Mouse (Mus musculus) monocyte, adult 5-6 weeks (primary cell): ENCODE data around the gene Zbtb43. TPM values are rescaled to one million over a fixed set of nuclear protein-coding genes. Genes with fewer than 3 reads are reported as not detected.
A peak's percentile ranks its signal among the peaks of the same experiment; 100 is the strongest.

Source experiments
- ATAC-seq: fragments of 153-309, 156-312 bp; replicated peaks from 2 replicates; pipeline ENCODE4 v1.8.0; 2017; ENCODE audit warnings: mild to moderate bottlenecking; ENCODE audit not compliant: low TSS enrichment, insufficient number of reproducible peaks, severe bottlenecking, poor library complexity, low FRiP score
- total RNA-seq: library from RNA; stranded (forward); fragments of 200-1000, 200-491, 200-594 nt; gene quantifications from 3 replicates; pipeline ENCODE4 v1.2.3, GENCODE M21; 2017

Zbtb43 gene
- 19.0 to 32.6 TPM (median 24.4 TPM) in 3 replicates for total RNA-seq

DNA sequence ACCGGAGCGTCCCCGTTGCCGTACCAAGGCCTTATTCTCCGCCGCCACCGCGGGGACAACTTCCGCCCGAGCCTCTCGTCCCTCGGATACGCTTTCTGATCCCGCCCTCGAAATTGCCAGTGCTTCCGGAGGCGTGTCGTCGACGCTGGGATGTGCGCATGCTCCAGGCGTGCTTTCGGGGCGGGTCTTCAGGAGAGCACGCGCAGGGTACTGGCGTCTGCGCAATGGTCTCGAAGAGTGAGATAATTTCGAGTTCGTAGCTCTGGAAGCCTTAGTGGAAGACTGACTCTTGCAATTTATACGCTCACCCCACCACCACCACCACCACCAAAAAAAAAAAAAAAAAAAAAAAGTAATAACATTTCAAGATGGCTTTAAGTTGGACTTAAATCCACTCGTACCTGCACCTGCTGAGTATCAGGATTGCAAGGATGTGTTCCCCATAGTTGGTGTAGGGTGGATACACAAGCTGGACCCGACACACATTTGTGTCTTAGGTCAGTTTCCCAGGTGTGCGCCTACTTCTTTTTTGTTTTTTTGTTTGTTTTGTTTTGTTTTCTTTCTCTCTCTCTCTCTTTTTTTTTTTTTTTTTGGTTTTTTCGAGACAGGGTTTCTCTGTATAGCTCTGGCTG lies at the start of gene Zbtb43:
TSS of gene Zbtb43 (minus strand) at position 94 of the 632 bp plus-strand sequence.
- peak; percentile 98 for ATAC-seq

DNA sequence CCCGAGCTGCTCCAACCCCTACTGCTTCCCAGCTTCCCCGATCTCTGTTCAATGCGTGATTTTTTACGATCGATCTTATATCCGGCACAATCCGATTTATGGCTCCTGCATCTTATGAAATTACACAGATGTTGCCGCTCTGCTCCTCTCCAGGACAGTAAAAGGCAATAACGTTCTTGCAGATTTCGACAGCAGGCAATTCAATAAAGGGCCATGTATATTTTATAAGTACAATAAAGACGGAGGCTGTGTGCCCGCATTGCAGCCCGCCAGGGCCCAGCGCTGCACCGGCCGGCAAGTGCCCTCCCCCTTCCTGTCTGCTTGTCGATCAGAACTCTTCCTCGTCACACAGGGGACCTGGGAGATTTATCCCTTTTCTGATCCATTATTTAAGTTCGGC lies 47.5 kb upstream of the Zbtb43 start:
- ATAC-seq, result no peak

DNA sequence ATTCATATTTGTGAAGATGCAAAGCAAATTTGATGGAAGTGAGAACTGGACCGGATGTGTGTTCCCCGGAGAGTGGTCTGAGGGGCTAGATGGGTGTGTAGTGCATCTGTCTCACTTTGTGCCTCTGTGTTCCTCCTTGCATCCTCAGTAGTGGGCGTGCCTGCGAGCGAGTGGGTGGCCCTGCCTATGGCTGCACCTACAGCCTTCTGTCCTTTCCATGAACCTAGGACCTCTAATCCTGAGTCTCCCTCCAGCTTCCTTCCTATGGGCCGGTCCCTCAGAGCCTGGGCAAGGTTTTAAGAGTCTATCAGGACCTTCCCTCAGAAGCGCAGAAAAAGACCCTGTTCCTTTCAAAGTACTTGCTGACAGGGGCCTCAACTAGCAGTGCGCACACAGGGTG lies 47.1 kb upstream of the Zbtb43 start:
- no peak for ATAC-seq

DNA sequence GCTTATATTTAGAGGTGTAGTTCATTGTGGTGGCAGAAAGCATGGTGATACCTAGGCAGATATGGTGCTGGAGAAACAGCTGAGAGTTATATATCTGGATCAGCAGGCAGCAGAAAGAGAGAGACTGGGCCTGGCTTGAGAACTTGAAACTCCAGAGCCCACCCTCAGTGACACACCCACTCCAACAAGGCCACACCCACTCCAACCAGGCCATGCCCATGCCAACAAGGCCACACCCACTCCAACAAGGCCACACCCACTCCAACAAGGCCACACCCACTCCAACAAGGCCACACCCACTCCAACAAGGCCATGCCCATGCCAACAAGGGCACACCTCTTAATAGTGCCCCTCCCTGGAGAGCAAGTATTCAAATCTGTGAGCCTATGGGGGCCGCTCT lies 42.4 kb upstream of the Zbtb43 start:
- no peak for ATAC-seq

DNA sequence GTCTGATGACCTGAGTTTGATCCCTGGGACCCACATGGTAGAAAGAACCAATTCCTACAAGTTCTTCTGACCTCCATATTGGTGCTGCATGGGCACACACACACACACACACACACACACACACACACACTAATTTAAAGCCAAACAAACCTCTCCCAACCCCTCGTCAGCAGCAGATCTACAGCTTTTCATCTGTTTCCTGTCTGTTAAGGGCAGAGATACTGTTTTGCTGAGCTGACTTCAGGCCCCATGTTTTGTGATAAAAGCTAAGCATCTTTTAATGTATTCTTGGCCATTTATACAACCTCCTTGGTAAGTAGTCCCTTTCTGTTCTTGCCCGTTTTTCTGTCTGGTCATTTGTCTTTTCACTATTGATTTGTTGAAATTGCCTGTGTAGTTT lies 34.2 kb upstream of the Zbtb43 start:
- no peak for ATAC-seq

DNA sequence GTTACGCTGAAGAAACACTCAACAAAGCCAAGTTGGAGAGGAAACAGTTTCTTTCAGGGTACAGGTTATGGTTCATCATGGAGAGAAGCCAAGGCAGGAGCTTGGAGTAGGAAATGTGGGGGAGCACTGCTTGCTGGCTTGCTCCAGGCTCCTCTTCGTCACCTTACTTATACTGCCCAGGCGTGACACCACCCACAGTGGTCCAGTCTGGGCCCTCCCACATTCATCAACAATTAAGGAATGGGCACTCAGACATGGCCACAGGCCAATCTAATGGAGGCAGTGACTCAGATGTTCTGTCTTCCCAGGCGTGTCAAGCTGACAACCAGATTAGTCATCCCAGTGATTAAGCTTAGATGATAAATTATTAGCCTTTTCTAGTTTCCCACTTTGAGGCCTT lies 29.9 kb upstream of the Zbtb43 start:
- no peak for ATAC-seq

DNA sequence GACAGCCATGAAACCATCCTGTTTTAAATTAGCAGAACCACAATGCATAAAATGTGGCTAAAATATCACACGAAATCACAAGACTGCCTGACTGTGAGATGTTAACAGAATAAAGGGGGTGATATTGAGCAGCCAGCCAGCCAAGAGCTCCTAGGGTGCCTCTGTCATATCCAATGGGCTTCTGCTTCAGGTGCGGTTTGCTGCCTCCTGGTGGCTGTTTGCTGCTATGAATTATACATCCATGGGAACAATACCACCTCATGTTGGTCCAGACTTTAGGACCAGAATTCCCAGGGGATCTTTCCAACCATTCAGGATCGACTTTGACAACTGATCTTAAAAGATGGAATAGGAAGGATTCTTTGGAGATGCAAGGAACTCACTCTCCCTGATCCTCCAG lies 27.3 kb upstream of the Zbtb43 start:
- ATAC-seq, result no peak

DNA sequence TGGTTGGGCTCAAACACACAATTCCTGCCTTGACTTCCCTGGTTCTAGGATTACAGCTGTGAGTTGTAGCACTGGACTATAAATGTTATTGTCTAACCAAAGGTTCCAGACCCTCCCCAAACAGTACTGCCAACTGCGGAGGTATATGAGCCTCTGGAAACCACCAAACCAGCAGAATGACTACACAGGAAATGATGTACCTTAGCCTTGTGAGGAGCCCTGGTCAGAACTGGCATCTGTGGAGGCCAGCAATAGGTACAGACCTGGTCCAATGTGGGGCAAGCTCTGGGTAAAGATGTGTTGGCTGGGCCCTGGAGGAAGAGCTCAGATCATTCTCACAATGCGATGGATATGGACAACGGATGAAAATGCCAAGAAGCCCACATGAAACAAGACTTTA lies 23.7 kb upstream of the Zbtb43 start:
- no peak for ATAC-seq

DNA sequence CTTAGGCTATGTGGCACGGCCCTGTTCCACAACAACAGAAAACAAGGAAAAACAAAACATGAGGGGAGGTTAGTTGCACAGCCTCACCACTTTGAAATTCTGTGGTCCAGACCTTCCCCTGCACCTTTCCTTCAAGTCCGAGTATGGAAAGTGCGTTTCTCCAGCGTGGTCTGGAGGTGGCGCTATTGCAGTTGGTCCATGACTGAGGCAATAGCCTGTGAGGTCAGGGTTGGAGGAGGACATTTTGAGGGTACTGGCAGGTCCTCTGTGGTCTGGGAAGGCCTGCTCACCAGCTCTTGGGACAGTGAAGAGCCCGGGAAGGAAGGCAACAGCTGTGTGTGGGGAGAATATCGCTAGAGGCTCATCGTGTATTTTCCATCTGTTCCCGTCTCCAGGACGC lies 21.2 kb upstream of the Zbtb43 start:
- ATAC-seq, result no peak

DNA sequence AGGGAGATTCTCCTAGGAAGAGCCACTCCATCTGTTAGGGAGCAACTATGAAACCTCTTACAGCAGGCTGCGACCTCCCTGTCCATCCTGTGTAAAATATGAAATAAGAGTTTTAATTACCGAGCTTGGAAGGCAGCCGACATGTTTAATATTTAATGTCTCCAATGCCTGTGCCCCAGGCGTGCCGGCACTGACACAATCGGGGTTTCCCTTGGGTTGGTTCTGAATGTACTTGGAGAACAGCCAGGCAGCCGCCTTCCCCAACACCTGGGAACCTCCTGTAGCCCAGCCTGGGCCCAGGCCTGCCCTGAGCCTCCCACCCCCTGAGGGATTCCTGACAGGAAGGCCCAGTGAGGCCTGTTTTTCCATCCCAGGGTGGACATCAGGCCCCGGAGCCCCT lies 19.0 kb upstream of the Zbtb43 start:
- no peak for ATAC-seq

DNA sequence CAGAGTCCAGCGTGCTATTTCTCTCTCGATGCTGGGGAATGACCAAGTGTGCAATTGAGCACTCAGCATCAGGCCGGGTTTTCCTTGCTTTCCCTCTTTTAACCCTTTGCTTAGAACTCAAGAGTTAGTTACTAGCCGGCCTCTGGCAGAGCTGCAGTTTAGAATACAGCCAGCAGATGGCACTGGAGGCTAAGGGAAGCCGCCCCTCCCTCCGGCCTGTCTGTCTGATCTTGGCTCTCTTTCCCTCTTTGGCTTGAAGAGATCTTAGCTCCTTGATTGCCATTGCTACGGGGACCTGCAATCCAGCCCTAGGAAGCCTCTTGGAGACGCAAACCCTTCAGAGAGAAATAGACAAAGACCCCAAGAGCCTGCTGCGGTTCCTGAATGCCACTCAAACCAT lies 18.5 kb upstream of the Zbtb43 start:
- ATAC-seq, result peak; percentile 84

DNA sequence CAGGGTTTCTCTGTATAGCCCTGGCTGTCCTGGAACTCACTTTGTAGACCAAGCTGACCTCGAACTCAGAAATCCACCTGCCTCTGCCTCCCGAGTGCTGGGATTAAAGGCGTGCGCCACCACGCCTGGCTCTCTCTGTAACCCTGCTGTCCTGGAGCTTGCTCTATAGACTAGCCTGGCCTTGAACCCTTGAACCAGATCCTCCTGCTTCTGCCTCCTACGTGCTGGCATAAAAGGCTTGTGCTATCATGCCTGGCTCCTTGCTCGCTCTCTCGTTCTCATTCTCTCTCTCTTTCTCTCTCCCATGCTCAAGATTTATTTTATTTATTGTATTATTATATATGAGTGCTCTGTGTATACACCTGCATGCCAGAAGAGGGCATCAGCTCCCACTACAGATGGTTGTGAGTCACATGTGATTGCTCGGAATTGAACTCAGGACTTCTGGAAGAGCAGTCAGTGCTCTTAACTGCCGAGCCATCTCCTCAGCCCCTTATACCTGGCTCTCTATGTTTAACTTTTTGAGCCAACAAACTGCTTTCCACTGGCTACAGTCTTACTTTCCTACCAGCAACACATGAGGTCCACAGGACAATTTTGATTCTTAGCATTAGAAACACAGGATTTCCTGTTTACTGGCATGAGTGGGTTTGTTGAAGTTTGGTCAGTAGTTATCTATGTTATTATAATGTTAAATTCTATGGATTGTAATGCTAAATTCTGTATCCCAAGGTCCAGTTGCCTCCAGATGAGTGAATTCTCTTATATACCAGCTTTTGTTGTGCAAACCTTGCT lies 9.8 kb upstream of the Zbtb43 start:
- no peak for ATAC-seq

DNA sequence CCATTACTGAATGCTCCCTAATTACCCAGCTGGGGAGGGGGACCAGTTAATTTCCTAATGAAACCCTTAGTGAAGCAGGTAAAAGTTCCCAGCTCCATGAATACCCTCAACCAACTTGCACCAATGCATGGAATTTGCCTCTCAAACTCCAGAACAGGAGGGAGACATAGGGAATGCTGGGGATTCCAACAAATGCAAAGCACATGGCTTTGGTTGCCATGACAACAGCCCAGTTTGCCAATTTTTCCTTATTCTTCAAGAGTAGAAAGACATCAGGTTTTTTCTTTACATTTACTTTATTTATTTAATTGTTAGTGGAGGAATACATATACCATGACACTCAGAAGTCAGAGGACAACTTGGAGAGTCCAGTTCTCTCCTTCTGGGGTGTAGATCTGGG lies 7.6 kb upstream of the Zbtb43 start:
- ATAC-seq, result no peak

DNA sequence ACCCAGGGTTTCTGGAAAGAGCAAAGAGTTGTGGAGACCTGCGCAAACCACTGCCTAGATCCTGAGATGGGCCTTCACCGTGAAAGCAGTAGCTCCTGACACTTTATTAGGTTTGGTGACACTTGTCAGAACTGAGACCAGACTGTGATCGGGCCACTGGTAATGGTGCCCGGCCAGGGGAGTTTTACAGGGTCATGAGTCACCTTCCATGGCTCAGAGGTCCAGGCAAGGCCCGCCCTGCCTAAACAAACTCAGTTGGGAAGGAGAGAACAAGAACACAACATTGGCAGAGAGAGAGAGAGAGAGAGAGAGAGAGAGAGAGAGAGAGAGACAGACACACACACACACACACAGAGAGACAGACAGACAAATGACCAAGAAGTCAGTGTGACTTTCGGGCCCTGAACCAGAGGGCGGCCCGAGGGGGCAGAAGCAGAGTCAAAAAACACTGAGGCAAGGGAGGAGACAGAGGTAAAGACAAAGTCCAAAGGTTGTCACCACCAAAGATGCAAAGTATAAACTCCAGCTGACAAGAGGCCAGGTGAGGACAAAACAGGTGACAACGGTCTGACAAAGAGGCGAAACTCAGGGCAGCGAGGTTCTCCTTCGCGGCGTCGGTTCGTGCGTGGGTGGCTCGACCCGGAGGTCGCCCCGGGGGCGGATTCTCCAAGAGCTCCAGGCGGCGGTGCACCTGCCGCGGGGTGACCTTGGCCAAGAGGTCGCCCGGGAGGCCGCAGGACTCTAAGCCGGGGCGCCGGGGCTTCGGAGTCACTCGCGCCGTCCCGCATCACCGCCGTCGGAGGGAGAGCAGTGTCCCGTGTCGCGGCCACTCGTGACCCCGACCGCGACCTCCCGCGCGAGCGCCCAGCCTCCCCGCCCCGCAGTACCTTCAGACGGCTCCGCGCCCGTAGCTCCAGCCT lies 553 bp downstream of the Zbtb43 start:
- ATAC-seq, result no peak

DNA sequence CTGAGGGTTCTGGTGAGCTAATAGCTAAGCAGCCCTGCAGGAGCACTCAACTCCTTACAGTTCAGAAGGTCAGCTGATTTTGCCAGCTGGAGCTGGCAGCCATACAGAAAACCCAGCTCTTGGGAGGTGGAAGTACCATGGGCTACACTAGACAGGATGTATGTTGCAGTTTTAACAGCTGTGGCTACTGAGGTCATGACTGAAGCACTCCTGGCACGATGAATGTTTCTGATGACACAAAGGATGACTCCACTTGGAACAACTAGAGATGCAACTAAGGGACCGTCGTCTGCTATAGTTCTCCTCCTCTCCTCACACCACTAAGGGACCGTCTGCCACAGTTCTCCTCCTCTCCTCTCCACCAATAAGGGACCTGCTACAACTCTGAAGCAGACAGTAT lies 2.4 kb downstream of the Zbtb43 start:
- no peak for ATAC-seq

DNA sequence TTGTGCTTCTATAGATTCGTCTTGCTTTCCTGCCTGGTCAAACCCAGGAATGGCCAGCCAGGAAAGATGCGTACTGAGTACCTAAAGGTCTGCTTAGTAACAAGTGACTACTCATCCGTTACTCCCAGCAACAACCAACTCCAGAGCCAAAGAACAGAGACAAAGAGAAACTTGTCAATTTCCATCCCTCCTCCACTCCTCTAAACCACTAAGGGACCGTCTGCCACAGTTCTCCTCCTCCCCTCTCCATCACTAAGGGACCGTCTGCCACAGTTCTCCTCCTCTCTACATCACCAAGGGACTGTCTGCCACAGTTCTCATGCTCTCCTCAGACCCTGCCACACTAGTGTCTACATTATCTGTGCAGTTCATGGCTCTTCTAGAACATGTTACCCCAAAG lies 3.1 kb downstream of the Zbtb43 start:
- ATAC-seq, result no peak

DNA sequence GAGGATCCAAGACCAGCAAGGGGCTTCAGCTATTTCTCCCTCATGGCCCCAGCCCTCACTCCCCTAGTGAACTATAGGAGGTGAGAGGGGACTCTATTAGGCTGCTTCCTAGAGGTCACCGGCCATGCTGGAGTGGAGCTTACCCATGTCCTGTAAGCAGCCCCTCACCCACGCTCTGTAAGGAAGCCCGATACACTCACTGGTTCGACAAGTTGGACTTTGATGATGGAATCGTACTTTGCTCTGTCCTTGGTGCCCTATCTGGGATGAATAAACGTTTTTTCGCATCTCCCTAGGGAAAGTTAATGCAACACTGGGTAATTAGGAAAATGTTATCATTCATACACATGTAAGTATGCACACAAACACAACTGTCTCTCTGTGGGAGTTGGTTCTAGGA lies 6.3 kb downstream of the Zbtb43 start:
- no peak for ATAC-seq

DNA sequence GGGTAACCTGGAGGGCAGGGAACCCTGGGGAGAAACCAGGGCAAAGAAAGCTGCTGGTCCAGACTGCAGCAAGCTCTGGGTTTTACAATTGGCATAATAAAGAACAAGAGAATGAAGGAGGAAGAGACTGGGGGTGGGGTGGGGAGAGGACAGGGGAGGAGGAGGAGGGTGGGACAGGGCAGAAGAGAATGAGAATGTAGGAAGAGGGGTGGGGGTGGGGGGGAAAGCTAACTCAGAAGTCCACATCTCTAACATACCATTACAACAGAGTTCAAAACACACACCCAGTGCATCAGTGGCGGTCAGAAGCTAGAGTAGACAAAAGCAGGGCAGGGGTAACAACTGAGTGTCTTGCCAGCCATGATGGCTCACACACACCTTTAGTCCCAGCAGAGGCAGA lies 7.3 kb downstream of the Zbtb43 start:
- ATAC-seq, result no peak

DNA sequence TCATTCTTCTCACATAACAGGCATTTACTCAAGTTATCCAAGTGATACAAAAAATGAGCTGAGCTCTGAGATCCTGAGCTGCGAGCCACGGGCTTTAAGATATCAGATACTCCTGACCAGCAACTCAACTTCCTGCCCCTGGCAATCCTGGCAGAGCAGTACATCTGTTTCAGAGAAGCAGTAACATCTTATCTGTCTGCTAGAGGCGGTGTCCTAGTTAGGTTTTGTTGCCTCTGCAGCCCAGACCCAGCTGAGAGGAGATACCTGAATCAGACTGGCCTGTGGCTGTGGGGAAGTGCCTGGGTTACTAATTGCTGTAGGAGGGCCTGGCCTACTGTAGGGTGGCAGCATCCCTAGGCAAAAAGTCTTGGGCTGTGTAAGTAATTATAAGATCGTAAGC lies 8.7 kb downstream of the Zbtb43 start:
- ATAC-seq, result no peak

DNA sequence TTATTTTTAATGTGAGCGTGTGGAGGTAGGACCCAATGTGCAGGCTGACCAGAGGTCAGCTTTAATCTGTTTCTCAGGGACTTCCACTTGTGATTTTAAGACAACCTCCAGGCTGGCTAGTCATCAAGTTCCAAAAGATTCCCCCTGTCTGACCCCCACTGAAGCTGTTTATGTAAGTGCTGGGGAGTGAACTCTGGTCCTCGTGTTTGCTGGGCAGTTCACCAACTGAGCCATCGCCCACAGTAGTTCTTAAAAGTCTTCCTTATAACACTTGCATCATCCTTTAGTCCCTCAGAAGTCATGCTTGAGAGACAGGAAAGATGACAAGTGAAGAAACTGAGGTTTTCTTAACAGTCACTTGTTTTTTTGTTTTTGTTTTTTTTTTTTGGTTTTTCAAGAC lies 11.7 kb downstream of the Zbtb43 start:
- ATAC-seq, result no peak
